Mouse (Mus musculus): ENCODE measurements at regions not wholly inside any gene's neighbourhood (a gene's known extent, or its start where the extent isn't known, plus 50 kb on each side); places are given as distances from the start of the nearest gene placed in this dataset.
"Not testable (repeated sequence)": the region's sequence is repeated elsewhere in the genome, so short reads cannot be mapped to it uniquely, and the experiment has no call there.

GRCm38 (mm10) chr16:31370590-31371092 lies 51.4 kb upstream of the Bdh1 start:
- ATAC-seq (replicated peaks; ENCODE audit: low FRiP score); H3K27me3 ChIP-seq (ENCODE audit: control insufficient read depth, insufficient read depth, low read length); H3K4me3 ChIP-seq (ENCODE audit: low read depth, low read length); H3K4me2 ChIP-seq (ENCODE audit: low read depth, low read length, severe bottlenecking); H3K27ac ChIP-seq (ENCODE audit: low read depth, low read length); H3K4me1 ChIP-seq (replicated peaks; ENCODE audit: control insufficient read depth, insufficient read depth, low read length); H3K9ac ChIP-seq (ENCODE audit: low read length); H3K9me3 ChIP-seq (ENCODE audit: control insufficient read depth, low read length); DNase-seq (ENCODE audit: low spot score); H3K36me3 ChIP-seq (ENCODE audit: control insufficient read depth, insufficient read depth, low read length): not testable (repeated sequence)
- WGBS, result 80% methylated on average over 4 of the region's 4 CpGs

GRCm38 (mm10) chr16:31369849-31370248 lies 52.2 kb upstream of the Bdh1 start:
- DNase-seq (ENCODE audit: low spot score) (peak; percentile 24), ATAC-seq (replicated peaks; ENCODE audit: low FRiP score) (no peak)
- Histone ChIP-seq H3K27ac (ENCODE audit: low read depth, low read length) (no peak overlapping the region), H3K36me3 (ENCODE audit: control insufficient read depth, insufficient read depth, low read length) (no peaks in the 10 kb centered on the region), H3K4me3 (ENCODE audit: low read depth, low read length) (no peak overlapping the region), H3K27me3 (ENCODE audit: control insufficient read depth, insufficient read depth, low read length) (no peaks in the 10 kb centered on the region), H3K9ac (ENCODE audit: low read length) (no peak overlapping the region), H3K4me2 (ENCODE audit: low read depth, low read length, severe bottlenecking) (no peak overlapping the region), H3K4me1 (replicated peaks; ENCODE audit: control insufficient read depth, insufficient read depth, low read length) (no peaks in the 10 kb centered on the region), H3K9me3 (ENCODE audit: control insufficient read depth, low read length) (no peaks in the 10 kb centered on the region)
- WGBS, result 95% methylated on average over 13 of the region's 13 CpGs

GRCm38 (mm10) chr16:31367521-31368245 lies 53.1 kb upstream of the Apod start:
- no peak overlapping the region for H3K27ac ChIP-seq (ENCODE audit: low read depth, low read length)
- no peak for DNase-seq (ENCODE audit: low spot score)
- no peaks in the 10 kb centered on the region for H3K4me1 ChIP-seq (replicated peaks; ENCODE audit: control insufficient read depth, insufficient read depth, low read length)
- no peak overlapping the region for H3K9ac ChIP-seq (ENCODE audit: low read length)
- no peaks in the 10 kb centered on the region for H3K9me3 ChIP-seq (ENCODE audit: control insufficient read depth, low read length)
- ATAC-seq (replicated peaks; ENCODE audit: low FRiP score), result no peak
- WGBS, result 74% methylated on average over 6 of the region's 6 CpGs
- H3K36me3 ChIP-seq (ENCODE audit: control insufficient read depth, insufficient read depth, low read length), result no peaks in the 10 kb centered on the region
- no peak overlapping the region for H3K4me3 ChIP-seq (ENCODE audit: low read depth, low read length)
- no peak overlapping the region for H3K4me2 ChIP-seq (ENCODE audit: low read depth, low read length, severe bottlenecking)
- no peaks in the 10 kb centered on the region for H3K27me3 ChIP-seq (ENCODE audit: control insufficient read depth, insufficient read depth, low read length)

GRCm38 (mm10) chr16:31366033-31366432 lies 51.4 kb upstream of the Apod start:
- no peak overlapping the region for H3K9ac ChIP-seq (ENCODE audit: low read length)
- H3K27ac ChIP-seq (ENCODE audit: low read depth, low read length), result no peak overlapping the region
- H3K36me3 ChIP-seq (ENCODE audit: control insufficient read depth, insufficient read depth, low read length), result no peaks in the 10 kb centered on the region
- no peaks in the 10 kb centered on the region for H3K27me3 ChIP-seq (ENCODE audit: control insufficient read depth, insufficient read depth, low read length)
- no peaks in the 10 kb centered on the region for H3K9me3 ChIP-seq (ENCODE audit: control insufficient read depth, low read length)
- no peak for DNase-seq (ENCODE audit: low spot score)
- H3K4me2 ChIP-seq (ENCODE audit: low read depth, low read length, severe bottlenecking), result no peak overlapping the region
- H3K4me3 ChIP-seq (ENCODE audit: low read depth, low read length), result no peak overlapping the region
- no peak for ATAC-seq (replicated peaks; ENCODE audit: low FRiP score)
- no peaks in the 10 kb centered on the region for H3K4me1 ChIP-seq (replicated peaks; ENCODE audit: control insufficient read depth, insufficient read depth, low read length)
- WGBS, result 94% methylated on average over 4 of the region's 4 CpGs

GRCm38 (mm10) chr16:31364475-31364874 lies 49.9 kb upstream of the Apod start:
- H3K36me3 ChIP-seq (ENCODE audit: control insufficient read depth, insufficient read depth, low read length), result no peaks in the 10 kb centered on the region
- H3K4me1 ChIP-seq (replicated peaks; ENCODE audit: control insufficient read depth, insufficient read depth, low read length), result no peaks in the 10 kb centered on the region
- no peak overlapping the region for H3K27ac ChIP-seq (ENCODE audit: low read depth, low read length)
- H3K4me2 ChIP-seq (ENCODE audit: low read depth, low read length, severe bottlenecking), result no peak overlapping the region
- H3K4me3 ChIP-seq (ENCODE audit: low read depth, low read length), result no peak overlapping the region
- WGBS, result 65% methylated on average over 7 of the region's 7 CpGs
- H3K9me3 ChIP-seq (ENCODE audit: control insufficient read depth, low read length), result no peaks in the 10 kb centered on the region
- DNase-seq (ENCODE audit: low spot score) (no peak), ATAC-seq (replicated peaks; ENCODE audit: low FRiP score) (no peak)
- no peaks in the 10 kb centered on the region for H3K27me3 ChIP-seq (ENCODE audit: control insufficient read depth, insufficient read depth, low read length)
- H3K9ac ChIP-seq (ENCODE audit: low read length), result no peak overlapping the region
